Mouse (Mus musculus): Measurements from ENCODE around the gene Elp5. TPM values are rescaled to one million over a fixed set of nuclear protein-coding genes. Genes with fewer than 3 reads are reported as not detected.
A peak's percentile ranks its signal among the peaks of the same experiment; 100 is the strongest.
"Not testable (repeated sequence)": the region's sequence is repeated elsewhere in the genome, so short reads cannot be mapped to it uniquely, and the experiment has no call there.

The Elp5 gene
- total RNA-seq, 2 experiments from 2014 or later: 98.0 to 99.5 TPM

DNA sequence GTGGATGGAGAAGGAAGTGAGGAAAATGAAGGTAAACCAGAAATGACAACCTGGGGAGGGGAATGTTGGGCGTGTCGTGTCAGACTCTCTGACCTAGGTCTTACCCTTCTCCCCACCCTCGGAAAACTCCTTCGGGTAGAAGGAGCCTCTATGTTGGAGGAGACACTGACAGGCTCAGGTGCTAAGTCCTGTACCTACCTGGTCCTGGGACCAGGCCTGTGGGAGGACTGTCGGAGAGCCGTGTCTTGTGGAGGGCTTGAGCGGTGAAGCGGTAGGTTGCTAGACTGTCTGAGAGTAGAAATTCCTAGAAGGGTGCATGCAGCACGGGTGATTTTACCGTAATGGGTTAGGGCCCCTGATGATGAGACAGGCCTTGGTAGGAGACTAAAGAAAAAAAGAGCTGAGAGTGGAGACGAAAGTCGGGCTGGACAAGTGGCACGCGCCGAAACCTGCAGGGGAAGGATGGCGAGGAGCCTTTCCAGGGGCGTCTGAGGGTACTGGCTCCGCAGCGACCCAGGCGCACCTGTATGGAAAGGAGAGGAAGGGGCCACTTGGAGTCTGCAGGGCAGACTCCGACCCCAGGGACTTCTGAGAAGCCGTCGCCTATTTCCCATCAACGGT lies 17.6 kb downstream of the Elp5 start, which contains the start of gene Cldn7:
TSS of gene Cldn7 (plus strand) at position 130 of the 621 bp plus-strand sequence.
- DNase-seq (ENCODE audit: low spot score in 2 of 2): no peak

DNA sequence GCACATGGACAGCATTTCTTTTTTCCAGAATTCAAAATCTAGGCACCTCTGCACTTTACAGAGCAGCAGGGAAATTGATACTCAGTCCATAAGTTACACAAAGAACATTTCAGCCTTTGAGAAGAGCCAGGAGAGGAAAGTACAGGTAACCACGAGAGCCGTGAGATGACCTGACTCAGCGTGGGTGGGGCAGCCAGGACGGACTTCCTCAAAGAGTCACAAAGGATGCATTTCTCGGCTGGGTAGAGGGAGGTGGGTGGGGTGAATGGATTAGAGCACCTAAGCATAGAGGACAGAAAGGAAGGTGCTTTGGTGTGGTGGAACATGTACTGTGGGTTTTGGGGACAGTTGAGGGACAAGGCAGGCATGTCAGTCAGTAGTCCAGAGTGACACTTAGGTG lies 20.5 kb downstream of the Elp5 start:
- DNase-seq (ENCODE audit: low spot score in 2 of 2): no peak

DNA sequence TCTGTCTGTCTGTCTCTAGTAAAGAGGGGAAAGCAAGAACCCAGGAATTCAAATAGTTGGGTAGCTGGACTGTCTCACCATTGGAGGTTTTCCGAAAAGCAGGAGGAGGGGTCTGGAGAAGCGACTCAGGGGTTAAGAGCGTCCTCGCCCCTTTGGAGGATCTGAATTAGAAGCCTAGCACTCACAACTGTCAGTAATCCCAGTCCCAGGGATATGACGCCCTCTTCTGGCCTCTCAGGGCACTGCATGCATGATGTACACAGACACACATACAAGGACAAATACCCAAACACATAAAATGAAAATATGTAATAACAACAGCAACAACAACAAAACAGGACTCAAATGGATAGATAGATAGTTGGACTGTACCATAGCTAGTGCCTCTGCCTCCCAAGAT lies 21.7 kb downstream of the Elp5 start:
- no peak for DNase-seq (ENCODE audit: low spot score in 2 of 2)

DNA sequence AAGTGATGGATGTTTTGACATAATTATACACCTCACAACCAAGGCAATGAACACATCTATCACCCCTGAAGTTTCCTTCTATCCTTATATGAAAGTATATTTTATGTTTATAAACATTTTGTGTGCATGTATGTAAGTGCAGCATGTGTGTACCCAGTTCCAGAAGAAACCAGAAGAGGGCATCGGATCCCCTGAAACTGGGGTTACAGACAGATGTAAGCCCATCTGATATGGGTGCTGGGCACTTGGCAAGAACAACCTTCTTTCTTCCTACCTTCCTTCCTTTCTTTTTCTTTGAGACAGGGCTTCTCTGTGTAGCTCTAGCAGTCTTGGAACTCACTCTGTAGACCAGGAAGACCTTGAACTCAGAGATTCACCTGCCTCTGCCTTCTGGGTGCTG lies 26.1 kb downstream of the Elp5 start:
- no peak for DNase-seq (ENCODE audit: low spot score in 2 of 2)

DNA sequence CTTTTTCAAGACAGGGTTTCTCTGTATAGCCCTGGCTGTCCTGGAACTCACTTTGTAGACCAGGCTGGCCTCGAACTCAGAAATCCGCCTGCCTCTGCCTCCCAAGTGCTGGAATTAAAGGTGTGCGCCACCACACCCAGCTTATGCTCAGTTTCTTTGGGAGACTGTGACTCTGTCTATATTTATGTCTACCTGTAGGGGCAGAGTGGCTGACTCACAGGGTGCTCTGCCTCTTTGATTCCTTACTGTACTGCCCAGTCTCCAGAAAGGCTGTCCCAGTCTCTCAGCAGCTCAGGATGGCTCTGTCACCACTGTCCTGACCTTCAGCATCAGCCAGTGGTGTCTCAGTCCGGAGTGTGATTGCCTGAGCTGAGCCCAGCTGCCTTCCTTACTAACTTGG lies 26.7 kb downstream of the Elp5 start:
- DNase-seq (ENCODE audit: low spot score in 2 of 2): not testable (repeated sequence)

DNA sequence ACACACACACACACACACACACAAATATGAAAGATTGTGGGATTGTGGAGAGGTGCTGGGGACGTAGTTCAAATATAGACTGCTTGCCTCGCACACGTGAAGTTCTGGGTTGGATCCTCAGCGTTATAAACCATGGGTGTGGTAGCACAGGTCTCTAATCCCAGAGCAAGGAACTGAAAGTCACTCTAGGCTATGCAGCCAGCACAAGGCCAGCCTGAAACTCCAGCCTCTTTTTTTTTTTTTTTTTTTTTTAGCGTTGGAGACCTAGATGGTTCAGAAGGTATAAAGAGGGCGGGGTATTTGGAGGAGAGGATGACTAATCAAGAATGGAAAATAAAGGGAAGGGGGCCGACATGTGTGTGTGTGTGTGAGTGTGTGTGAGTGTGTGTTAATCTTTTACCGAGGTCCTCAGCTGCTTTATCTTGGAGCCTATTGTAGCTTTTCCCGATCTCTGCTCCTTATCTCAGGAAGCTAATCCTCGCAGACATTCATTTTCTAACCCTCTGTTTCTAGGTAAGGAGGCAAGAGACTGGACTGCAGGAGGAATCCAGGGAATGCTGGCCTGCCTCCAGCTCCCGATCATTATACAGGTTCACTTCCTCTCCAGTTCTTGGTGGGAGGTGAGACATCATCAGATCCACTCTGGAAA lies 28.9 kb downstream of the Elp5 start:
- no peak for DNase-seq (ENCODE audit: low spot score in 2 of 2)

DNA sequence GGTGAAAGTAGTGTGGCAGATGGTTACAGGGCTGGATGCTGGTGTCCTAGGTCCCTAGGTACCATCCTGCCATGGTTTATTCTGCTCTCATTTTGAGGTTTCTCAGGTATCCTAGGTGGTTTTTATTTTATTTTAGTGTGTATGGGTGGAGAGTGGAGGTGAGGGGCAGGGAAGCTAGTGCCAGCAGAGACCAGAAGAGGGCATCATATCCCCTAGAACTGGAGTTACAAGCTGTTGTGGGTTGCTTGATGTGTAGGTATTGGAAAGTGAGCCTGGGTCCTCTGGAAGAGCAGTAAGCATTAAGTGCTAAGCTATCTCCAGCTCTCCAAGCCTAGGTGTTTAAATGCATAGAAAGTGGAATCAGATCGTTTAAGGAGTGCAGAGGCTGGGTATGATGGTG lies 30.0 kb downstream of the Elp5 start:
- DNase-seq (ENCODE audit: low spot score in 2 of 2): no peak

DNA sequence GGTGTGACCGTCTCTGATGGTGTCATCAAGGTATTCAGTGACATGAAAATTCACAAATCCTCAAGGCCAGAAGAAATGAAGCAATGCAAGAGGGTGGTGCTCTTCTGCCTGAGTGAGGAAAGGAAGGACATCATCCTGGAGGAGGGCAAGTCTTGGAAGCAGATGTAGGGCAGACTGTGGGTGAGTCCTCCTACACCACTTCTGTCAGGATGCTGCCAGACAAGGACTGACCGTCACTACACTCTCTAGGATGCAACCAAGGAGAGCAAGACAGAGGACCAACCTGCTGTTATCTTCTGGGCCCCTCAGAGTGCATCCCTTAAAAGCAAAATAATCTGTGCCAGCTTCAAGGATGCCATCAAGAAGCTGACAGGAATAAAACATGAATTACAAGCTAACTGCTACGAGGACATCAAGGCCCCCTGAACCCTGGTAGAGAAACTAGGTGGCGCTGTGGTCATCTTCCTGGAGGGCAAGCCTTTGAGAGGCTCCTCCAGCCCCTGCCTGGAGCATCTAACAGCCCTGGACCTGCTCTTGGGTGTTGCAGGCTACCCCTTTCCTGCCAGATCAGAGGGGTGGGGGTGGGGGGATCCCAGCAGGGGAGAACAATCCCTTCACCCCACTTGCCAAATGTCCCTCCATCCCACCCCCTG lies 31.4 kb downstream of the Elp5 start:
- no peak for DNase-seq (ENCODE audit: low spot score in 2 of 2)

DNA sequence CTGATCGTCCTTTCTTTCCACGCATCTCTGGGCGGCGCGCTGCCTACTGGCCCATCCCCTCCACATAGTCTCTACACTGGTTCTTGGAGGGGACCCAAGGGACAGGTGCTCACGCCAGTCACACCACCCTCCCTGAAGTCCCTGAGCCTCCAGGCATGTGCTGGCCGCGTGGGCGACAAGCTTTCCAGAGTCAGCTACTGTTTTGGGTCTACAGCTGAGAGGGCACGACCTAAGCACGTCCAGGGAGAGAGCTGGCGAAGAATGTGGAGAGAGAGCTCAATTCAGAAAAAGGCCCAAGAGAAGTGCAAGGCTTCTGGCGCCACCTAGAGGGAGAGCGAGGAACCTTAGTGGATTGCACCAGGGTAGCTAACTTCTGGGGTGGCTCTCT lies 33.6 kb downstream of the Elp5 start:
- peak; percentile 85 to 89 for DNase-seq (ENCODE audit: low spot score in 2 of 2)

DNA sequence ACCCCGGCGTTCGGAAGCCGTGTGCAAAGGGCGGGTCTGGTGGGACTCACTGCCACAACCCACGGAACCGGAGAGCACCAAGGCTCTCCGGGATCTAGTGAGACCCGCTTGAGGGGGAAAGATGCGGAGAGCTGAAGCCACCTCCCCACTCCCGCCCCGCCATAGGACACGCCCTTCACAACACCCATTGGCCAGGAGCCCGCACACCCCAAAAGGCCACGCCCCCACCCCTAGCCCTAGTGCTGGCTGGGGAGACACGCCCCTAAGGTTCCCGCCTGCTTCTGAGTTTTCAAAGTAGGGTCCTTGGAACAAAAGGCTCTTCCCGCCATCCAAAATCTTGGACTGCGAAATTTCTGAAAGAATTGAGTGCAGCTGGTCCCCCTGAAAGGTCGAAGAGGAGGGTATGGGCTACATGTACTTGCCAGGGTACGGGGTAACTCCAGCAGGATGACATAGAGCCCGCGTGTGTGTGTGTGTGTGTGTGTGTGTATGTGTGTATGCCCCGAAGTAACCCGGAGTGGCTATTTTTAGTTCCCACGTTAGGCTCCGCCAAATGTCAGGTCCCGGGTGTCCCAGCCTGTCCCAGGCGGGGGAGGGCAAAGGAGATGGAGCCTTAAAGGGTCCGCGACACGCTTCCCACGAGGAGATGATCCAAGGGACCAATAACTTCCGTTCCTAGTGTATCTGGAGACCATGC lies 34.1 kb downstream of the Elp5 start, which contains the start of gene Slc2a4:
TSS of gene Slc2a4 (minus strand) at position 123 of the 697 bp plus-strand sequence.
- DNase-seq (ENCODE audit: low spot score in 2 of 2): peak; percentile 82 to 85

DNA sequence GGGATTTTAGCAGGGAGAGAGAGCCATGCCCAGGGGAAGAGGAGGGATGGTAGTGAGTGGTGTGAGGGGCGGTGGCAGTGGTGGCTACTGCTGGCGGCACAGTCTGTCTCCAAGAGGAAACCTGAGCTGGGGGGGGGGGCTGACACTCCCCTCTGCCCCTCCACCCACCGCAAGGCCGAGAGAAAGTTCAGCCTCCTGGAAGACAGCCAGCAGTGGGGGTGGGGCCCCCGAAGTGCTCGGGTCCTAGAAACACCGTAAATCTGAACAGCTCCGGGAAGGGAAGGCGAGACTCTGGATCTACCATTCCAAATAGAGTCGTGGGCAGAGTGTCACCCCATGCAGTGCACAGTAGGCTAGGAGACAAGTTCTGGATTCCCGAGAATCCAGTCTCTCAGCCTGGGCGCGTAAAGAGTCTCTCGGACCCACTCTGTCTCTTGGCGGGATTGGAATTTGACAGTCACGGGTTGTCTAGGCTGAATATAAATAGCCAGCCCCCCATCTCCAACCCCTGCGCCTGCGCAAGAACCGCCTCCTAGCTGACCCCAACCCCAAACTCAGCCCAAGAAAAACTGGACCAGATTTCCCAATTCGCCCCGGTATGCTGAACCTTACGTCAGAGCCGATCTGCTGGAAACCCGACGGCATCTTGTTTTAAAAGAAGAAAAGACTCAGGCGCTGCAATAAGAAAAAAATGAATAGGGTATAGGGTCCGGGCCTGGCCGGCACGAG lies 34.8 kb downstream of the Elp5 start:
- peak in 1 of 2 experiments; percentile 19 for DNase-seq (ENCODE audit: low spot score in 2 of 2)

DNA sequence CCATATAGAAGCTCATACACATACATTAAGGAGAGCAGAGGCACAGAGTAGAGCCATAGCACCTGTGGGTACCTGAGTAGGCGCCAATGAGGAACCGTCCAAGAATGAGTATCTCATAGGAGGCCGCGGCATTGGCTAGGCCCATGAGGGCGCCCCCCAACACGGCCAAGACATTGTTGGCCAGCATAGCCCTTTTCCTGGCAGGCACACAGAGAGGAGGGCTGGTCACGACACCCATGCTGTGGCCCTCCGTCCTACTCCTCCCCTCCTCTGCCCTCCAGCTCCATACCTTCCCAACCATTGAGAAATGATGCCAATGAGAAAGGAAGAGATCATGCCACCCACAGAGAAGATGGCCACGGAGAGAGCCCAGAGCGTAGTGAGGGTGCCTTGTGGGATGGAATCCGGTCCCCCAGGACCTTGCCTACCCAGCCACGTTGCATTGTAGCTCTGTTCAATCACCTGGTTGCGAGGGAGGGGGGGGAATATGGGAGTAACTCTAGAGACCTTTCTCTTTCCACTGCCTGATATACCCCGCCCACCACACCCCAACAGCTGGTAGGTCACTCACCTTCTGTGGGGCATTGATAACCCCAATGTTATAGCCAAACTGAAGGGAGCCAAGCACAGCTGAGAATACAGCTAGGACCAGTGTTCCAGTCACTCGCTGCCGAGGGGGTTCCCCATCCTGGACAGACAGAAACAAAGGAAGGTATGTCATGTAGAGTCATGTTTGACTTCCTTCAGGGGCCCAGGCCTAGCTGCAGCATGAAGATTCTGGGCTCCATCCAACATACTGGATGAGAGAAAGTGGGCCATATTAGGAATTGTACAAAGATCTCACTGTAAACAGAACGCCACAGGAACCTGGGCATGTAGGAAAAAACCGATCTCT lies 36.1 kb downstream of the Elp5 start:
- no peak for DNase-seq (ENCODE audit: low spot score in 2 of 2)

DNA sequence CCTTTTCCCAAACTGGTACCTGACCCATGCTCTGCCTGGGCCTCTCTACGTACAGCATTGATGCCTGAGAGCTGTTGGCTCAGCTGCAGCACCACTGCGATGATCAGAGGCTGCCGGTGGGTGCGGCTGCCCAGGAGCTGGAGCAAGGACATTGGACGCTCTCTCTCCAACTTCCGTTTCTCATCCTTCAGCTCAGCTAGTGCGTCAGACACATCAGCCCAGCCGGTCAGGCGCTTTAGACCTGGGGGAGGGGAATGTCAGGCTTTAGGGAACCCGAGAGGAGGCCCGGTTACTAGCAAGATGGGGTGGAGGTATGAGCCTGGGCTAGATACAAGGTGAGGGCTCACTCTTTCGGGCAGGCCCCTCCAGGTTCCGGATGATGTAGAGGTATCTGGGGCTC lies 37.1 kb downstream of the Elp5 start:
- DNase-seq (ENCODE audit: low spot score in 2 of 2): no peak

DNA sequence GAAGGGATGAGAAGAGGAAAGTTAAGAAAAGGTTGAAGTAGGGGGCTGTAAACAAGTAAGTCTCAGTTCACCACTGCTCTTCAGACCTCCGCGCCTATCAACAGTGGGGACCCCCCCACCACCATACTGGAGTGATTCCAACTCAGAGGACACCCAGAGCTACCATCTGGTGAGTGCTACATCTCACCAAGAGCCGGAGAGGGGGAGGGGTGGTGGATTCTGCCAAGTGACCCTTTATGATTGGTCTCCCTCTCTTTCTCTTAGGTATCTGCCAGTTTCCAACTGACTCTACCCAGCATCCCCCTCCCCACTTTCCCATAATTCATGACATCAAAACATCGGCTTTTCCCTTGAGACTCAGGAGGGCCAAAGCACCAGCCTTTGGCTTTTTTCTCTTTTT lies 41.4 kb downstream of the Elp5 start:
- DNase-seq (ENCODE audit: low spot score in 2 of 2): no peak

DNA sequence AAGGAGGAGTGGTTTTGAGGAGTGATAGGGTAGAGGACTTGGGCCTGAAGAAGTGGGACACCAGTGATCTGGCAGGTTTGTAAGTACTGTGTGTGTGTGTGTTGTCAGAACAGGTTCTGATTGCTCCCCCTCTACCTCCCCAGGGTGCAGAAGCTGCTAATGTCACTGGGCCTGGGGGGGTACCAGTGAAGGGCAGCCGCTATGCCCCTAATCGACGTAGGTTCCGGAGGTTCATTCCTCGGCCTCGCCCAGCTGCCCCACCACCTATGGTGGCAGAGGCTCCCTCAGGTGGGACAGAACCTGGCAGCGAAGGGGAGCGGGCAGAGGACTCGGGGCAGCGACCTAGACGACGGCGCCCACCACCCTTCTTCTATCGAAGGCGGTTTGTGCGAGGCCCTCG lies 42.6 kb downstream of the Elp5 start:
- no peak for DNase-seq (ENCODE audit: low spot score in 2 of 2)

DNA sequence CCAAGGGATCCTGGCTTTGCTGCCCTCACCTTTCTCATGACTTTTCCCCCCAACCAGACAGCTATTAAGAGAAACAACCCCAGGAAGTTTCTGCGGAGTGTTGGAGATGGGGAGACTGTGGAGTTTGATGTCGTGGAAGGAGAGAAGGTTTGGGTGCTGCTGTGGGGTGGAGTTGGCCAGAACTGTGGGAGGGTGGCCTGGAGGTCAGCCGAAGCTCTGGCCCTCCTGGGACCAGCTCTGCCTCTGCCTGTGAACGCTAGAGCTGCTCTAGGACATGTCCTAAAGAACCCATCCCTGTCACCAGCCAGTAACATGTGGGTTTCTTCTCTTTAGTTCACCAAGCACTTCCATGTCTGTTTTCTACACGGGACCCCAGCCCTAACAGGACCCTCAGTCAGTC lies 43.1 kb downstream of the Elp5 start:
- no peak for DNase-seq (ENCODE audit: low spot score in 2 of 2)

DNA sequence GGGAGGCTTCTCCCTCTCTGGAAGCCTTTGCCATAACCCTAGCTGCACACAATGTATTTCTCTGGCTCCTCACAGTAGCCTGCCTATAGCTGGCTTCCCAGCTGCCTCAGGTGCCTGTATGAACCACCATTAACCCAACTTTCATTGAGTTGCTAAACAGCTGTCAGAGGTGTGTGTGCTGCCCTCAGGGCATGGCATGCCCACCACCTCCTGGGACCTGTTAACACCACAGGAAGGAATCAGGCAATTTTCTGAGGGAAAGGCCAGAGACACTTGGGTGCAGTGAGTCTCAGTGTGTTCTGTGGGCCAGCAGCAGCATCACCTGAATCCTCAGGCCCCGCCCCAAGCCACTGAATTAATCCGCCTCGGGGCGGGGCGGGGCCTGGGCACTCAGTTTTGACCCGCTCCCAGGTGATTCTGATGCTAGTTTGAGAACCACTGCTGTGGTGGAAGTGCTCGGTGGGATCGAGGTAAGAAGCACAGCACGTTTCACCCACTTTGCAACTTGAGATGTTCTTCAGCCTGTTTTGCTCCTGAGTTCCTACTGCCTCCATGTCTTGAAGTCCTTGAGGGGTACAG lies 43.8 kb downstream of the Elp5 start:
- DNase-seq (ENCODE audit: low spot score in 2 of 2): no peak

DNA sequence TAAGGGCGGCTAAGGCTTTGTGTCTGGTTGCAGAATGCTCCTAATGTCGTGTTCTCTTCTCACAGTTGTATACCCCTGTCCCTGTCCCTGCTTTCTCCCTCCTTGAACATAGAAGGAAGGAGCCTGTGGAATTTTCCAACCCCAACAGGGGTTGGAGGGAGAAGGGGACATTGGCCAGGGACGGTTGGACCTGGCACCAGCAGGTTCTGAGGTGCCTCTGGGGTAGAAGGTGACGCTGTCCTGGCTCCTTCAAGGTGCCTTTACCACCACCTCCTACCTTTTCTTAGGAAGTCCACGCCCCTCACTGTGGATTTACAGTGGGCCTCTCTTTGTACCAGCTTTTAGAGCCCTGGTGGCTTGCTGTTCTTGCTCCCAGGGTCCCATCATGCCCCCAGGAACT lies 44.5 kb downstream of the Elp5 start:
- no peak for DNase-seq (ENCODE audit: low spot score in 2 of 2)

DNA sequence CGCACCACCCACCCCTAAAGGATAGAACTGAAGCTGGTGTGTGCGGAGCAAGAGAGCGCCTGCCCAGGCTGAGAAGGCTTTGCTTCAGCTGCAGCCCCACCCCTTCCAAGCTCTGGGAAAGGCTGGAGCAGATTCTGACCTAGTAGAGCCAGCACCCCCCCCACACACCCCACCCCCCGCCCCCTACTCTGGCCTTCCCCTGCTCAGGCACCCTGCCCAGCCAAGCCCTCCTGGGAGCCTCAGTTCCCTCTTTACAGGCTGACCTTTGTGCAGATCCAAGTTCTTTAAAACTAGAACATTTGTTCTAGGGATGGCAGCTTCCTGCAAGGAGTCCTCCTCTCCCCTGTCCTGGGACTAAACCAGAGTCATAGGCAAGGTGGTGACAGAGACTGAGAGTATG lies 44.9 kb downstream of the Elp5 start:
- DNase-seq (ENCODE audit: low spot score in 2 of 2): no peak

Measured in layer of hippocampus, postnatal 10 days (tissue).